Mouse (Mus musculus) neutrophil, adult 5-6 weeks (primary cell): Measurements from ENCODE around the gene Duox1. TPM values are rescaled to one million over a fixed set of nuclear protein-coding genes. Genes with fewer than 3 reads are reported as not detected.

Experiments used
- ATAC-seq: fragments of 151-379, 151-347 bp; 2 replicates; pipeline ENCODE4 v1.8.0; 2017; ENCODE audit warnings: mild to moderate bottlenecking, moderate TSS enrichment; ENCODE audit not compliant: insufficient number of reproducible peaks, poor library complexity, low FRiP score, severe bottlenecking; ENCODE audit errors: extremely low read depth
- total RNA-seq: library from RNA; stranded (forward); fragments of 200-1000 nt; gene quantifications from 2 replicates; pipeline ENCODE4 v1.2.3, GENCODE M21; 2017

The Duox1 gene
- total RNA-seq, 1 experiment from 2014 or later = not detected

GRCm38 (mm10) chr2:122351156-122351930 lies 35.9 kb downstream of the Duox1 start:
- ATAC-seq = no peak

- ATAC-seq = no peak
Observed at GRCm38 (mm10) chr2:122351931-122352329, 36.5 kb downstream of the Duox1 start.

GRCm38 (mm10) chr2:122352992-122353391 lies 37.5 kb downstream of the Duox1 start:
- ATAC-seq = no peak

GRCm38 (mm10) chr2:122353765-122354164 lies 38.3 kb downstream of the Duox1 start:
- ATAC-seq = no peak

- no peak for ATAC-seq
Observed at GRCm38 (mm10) chr2:122354191-122354929, 38.9 kb downstream of the Duox1 start.

GRCm38 (mm10) chr2:122355389-122355788 lies 39.9 kb downstream of the Duox1 start:
- no peak for ATAC-seq

- ATAC-seq = no peak
Observed at GRCm38 (mm10) chr2:122356187-122356586, 40.7 kb downstream of the Duox1 start.

- no peak for ATAC-seq
Observed at GRCm38 (mm10) chr2:122360310-122360709, 44.8 kb downstream of the Duox1 start.

GRCm38 (mm10) chr2:122361181-122361580 lies 45.7 kb downstream of the Duox1 start:
- ATAC-seq = peak; percentile 36; the same call in 1 of the 2 replicates

- ATAC-seq = no peak
Observed at GRCm38 (mm10) chr2:122361868-122362621, 46.6 kb downstream of the Duox1 start.

- no peak for ATAC-seq
Observed at GRCm38 (mm10) chr2:122362622-122363523, 47.4 kb downstream of the Duox1 start.

GRCm38 (mm10) chr2:122364352-122364944 lies 49.0 kb downstream of the Duox1 start:
- ATAC-seq = no peak

GRCm38 (mm10) chr2:122365244-122365866 lies 49.9 kb downstream of the Duox1 start:
- no peak for ATAC-seq

- no peak for ATAC-seq
Observed at GRCm38 (mm10) chr2:122366039-122366438, 50.6 kb downstream of the Duox1 start.

- no peak for ATAC-seq
Observed at GRCm38 (mm10) chr2:122366706-122367105, 51.2 kb downstream of the Duox1 start.

GRCm38 (mm10) chr2:122367181-122367580 lies 51.7 kb downstream of the Duox1 start:
- ATAC-seq = no peak

GRCm38 (mm10) chr2:122367701-122368080 lies 52.2 kb downstream of the Duox1 start:
- no peak for ATAC-seq
